Mouse (Mus musculus): ENCODE measurements around the gene Skp1a.

Gene Skp1a

DNA sequence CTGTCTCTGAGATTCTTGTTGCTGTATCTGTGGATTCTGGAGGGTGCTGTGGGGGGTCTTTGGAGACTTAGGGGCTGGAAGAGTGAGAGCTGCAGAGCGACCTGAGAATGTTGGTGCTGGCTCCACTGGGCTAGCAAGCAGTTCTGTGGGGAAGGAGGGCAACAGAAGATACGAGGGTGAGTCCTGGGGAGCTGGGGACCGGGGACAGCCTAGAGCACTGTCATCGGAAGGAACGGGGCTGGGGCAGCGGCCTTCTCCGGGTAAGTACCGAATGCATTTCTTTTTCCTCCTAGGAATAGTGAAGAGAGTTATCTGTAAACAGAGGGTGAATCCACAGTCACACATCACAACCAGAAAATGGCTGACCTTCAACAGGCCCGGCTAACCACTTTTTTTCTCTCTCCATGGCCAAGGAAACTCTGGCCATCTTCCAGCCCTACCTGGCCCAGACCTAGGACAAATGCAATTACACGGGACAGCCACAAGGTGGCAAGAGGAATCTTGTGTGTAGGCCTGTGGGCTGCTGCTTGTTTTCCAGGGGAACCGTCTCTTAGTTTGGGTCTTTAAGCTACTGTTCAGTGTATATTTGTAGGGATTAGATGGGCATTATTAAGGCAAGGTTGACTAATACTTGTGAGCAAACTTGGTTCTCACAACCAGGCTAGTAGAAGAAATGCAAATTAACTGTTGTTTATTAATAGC lies 22.0 kb downstream of the Skp1a start:
- in situ Hi-C loops (cut with MboI, MseI), result no loop called here

DNA sequence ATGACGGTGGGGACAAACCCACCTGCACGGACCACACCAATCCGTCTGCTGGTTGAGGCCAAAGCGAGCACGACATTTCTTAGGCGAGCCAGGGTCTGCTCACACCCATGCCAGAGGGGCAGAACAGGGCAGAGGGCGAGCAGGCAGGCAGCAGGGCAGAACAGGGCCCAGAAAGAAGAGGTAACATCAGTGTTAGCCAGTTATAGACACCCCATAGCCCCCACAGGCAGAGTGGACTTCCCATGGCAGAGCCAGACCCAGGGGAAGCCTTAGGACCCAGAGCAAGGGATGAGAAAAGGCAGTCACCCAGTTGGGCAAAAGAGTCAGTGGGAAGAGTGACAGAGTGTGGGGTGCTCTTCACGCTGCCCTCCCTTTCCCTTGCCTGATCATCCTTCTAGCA lies 23.3 kb downstream of the Skp1a start:
- in situ Hi-C loops (cut with MboI, MseI), result loop anchor here (5.0 kb wide), 2 partner anchors 42 to 92 kb away; no protein-coding TSS in a partner anchor

GRCm38 (mm10) chr11:52257376-52257775 lies 25.6 kb downstream of the Skp1a start:
- in situ Hi-C loops (cut with MboI, MseI), result loop anchor here (5.0 kb wide), 2 partner anchors 40 to 90 kb away; no protein-coding TSS in a partner anchor

- in situ Hi-C loops (cut with MboI, MseI), result loop anchor here (5.0 kb wide), 2 partner anchors 39 to 89 kb away; no protein-coding TSS in a partner anchor
These were observed 26.9 kb downstream of the Skp1a start for GRCm38 (mm10) chr11:52258711-52259110.

DNA sequence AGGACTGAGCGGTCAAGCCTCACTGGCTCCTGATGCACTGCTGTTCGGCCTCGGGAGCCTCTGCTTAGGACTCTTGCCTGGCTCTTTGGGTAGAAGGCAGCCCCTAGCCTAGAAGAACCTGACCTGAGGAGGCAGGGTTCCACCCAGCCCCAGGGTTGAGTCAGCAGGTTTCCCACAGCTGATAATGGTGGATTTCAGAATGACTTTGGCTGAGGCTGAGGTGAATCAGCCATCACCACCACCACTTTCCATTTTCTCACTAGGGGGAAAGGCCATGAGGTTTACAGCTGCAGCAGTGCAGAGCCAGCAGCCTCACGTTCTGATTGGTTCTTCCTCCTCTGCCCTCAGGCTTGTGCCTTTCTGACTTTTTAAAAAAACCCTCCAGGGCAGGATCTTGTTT lies 29.1 kb downstream of the Skp1a start:
- in situ Hi-C loops (cut with MboI, MseI), result no loop called here

DNA sequence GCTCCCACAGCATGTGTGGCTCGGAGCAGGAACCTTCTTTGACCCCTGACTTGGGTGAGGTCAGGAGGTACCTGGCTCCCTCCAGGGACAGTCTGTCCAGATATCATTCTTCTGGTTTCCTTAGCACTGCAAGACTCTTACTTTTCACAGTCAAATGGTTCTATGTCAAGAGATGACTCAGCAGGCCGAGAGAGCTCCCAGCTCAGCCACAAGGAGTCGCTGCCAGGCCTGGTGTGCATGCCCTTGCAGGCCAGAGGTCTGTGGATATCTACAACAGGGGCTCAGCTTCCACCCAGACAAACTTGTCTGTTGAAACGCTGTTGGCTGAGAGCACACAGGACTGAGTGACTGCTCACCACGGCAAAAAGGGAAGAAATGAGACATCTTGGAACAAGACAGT lies 30.1 kb downstream of the Skp1a start:
- in situ Hi-C loops (cut with MboI, MseI), result no loop called here

DNA sequence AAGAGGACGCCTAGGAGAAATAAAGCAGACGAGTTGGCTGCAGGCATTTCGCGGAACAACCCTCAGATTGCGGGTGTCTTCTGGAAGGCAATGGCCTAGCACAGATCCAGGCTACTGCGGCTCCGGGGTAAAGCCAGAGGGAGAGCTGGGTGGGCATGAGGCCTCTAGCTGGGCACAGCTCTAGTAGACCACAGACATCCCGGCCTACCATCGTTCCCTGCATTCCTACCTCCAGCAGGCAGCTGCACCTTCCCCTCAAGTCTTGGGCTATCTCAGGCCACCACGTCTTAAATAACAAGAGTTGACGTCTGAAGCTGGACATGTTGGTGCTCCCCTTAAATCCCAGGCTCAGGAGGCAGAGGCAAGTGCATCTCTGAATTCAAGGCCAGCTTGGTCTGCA lies 30.5 kb downstream of the Skp1a start:
- in situ Hi-C loops (cut with MboI, MseI), result no loop called here

- in situ Hi-C loops (cut with MboI, MseI), result no loop called here
These were observed 33.1 kb downstream of the Skp1a start for GRCm38 (mm10) chr11:52264871-52265270.

- in situ Hi-C loops (cut with MboI, MseI), result no loop called here
These were observed 34.0 kb downstream of the Skp1a start for GRCm38 (mm10) chr11:52265616-52266307.

DNA sequence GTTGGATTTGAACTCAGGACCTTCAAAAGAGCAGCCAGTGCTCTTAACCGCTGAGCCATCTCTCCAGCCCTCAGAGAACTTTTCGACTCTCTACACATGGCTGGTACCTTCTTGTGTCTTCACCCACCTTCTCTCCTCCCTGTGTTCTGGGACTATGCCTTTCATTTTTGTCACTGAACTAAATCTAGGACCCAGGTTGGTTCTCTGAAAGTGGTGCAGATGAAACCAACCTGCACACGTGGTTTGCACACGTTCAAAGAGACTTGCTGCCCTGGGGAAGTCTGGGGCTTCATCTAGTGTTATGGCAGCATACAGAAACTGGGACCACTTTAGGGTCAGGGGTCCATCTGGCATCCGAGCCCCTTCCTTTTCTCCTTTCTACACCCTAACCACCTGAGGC lies 35.5 kb downstream of the Skp1a start:
- in situ Hi-C loops (cut with MboI, MseI), result no loop called here

DNA sequence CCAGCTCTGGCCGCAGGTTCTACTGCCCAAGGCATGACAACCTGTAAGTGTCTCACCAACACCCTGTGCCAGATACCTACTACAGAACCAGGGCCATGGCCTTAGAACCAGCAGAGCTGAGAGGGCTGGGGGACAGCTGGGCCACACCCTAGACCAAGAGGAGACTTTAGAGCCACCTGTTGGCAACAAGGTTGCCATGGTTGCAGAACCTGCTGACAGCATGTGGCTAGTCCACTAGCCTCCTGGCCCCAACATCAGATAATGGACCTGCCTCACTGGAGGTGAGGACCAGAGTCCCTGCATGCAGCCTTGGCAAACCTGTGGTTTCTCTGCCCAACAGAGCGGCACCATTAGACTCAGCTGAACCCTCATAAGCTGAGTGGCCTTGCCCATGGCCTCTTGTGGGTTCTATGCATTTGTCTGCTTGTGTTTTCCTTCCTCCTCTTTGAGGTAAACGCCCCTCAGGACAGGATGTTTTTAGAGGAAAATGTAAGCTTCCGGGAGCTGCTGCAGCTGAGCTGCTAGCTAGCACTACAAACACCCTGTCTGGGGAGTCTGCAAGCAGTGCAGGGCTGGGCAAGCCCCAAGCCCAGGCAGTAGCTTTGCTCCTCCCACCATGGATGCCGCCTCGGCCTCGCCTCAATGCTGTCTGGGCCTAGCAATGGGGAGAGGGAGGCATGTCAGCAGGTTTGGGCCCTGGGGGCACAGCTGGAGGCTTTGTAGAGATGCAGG lies 36.5 kb downstream of the Skp1a start:
- in situ Hi-C loops (cut with MboI, MseI), result no loop called here

GRCm38 (mm10) chr11:52269841-52270240 lies 38.0 kb downstream of the Skp1a start:
- in situ Hi-C loops (cut with MboI, MseI), result no loop called here

GRCm38 (mm10) chr11:52271765-52272495 lies 40.1 kb downstream of the Skp1a start:
- in situ Hi-C loops (cut with MboI, MseI), result no loop called here

DNA sequence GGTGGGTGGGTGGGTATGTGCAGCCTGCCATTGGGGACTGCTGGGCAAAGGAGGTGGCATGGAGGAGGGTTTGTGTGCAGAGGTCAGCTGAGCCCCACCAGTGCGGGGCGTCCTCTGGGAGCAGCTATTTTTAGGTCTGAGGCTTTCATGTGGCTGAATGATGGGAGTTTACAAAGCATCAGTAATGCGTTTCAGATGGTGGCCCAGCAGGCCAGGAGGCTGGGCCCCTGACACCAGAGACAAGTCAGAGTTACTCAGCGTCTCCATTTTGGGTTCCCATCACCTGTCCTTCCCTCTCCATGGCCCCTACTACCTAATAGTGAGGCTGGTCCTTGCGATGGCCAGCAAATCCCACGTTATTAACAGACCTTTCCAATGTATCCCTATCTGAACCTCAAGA lies 40.8 kb downstream of the Skp1a start:
- in situ Hi-C loops (cut with MboI, MseI), result no loop called here

DNA sequence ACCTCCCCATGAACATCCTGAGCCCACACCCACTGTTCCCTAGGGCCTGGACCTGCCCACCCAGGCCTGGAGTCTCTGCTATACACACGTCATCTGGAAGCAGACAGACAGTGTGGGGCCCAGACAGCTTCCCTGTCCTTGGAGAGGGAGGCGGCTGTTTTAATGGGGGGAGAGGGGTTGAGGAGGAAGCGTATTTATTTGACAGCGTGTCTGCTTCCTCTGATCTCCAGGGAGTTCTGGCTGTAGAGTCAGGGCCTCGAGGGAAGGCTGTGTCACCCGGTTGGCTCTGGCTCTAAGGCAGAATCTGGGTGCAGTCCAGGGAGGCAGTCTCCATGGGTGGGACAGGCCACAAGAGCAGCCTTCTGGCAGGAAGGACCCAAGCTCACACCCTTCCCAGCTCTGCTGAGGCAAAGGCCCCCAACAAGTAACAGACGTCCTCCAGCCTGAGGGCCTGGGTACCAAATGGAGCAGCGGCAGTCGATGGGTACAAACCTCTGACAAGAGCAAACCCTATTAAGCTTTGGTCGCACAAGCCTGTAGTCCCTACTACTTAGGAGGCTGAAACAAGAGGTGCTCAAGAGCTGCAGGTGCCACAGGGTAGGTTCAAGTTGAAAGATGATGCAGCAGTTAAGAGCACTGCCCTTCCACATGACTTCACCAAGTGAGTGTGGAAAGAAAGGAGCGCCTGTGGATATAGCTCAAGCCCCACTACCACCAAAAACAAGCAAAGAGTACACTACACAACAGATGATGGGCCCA lies 41.6 kb downstream of the Skp1a start:
- in situ Hi-C loops (cut with MboI, MseI), result no loop called here

GRCm38 (mm10) chr11:52273942-52274330 lies 42.1 kb downstream of the Skp1a start:
- in situ Hi-C loops (cut with MboI, MseI), result no loop called here

DNA sequence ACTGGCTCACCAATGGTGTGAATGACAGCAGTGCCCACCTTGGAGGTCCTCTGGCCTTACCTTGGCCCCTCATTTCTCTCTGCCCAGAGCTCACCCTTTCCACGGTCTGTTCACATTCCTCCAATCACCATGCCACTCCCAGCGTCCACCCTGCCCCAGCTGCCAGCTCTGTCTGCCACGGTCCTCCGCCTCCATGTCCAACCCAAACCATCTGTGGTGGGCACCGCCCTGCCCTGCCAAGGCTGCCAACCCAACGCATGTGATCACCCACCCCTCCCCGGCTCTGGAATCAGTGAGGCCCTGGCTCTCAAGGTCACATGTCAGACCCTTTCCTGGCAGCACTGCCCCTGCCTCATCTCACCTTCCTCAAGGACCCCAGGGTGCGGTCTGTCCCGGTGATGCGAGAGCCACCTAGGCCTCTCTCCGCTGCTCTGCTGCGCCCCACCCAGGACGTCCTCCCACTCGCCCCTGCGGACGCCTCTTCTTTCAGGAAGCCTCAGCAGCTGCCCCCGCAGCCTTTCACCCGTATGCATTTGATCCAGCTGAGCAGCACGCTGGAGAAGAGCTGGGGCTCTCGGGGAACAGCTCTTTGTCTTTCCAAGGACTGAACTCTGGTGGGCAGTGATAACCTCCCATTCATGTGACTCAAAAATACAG lies 42.8 kb downstream of the Skp1a start:
- in situ Hi-C loops (cut with MboI, MseI), result no loop called here

DNA sequence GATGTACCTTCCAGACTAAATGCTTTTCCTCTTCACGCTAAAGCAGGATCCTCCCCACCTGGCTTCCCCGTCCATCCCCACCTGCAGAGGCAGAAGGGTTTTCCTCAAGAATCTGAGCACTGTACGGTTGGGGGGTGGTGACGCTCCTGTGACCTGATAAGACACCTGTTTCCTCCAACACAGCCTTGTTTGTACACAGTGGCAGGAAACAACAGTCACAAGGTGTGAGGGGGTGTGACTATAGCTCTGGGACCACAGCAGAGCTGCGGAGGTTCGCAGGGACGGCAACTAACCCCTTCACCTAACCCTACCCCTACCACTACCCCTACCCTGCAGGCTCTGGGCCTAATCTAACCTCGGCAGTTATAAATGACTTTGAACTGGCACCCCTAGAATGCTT lies 43.6 kb downstream of the Skp1a start:
- in situ Hi-C loops (cut with MboI, MseI), result no loop called here

DNA sequence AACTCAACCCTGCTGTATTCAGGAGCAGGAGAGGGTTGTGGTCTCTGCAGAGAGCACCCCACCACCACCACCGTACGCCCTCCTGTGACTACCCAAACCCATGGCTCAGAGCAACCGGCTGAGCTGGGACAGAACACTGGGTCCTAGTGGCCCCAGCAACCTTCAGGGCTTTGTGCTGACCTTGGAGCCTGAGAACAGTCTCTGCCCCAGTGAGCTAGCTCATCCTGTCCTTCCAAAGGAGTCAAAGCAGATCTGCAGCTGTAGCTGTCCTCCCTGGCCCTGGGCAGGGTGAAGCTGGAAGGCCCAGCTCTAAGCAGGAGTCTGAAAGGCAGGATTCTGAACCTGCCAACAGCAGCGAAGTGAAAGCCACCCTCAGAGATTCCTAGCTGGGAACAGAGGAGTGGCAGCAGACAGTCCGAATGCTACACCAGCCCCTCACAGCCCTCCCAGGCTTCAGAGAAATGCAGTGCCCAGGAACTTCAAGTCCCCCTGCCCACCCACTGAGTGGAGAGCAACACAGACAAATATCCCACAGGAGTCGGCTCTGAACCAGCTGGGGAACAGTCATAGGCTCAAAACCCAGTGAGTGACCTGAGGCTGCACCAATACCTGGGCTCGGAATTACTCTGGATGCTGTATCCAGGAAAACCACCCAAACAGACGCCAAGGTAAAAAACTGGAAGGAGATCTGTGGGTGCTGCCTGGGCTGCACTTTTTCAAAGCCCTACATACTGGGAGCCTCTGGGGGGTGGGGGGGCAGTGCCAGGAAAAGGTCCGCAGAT lies 44.2 kb downstream of the Skp1a start:
- in situ Hi-C loops (cut with MboI, MseI), result no loop called here

DNA sequence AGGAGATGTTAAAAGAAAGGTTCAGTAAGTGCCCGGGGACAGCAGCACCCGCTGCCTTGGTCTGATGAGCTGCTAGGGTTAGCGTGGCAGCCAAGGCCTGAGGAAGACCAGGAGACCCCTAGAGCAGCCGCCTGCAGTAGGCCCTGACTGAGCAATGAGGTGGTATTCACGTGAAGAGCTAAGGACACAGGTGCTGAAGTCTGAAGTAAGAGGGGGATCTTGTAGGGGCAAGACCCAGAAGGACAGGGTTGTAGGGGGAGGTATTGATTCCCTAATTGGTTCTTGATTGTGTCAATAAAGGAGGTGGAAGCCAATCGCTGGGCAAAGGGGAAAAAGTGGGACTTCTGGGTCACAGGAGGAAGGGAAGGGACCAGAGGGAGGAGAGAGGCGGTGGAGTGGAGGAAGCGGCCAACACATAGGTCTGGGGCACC lies 45.2 kb downstream of the Skp1a start:
- in situ Hi-C loops (cut with MboI, MseI), result no loop called here
